Mouse (Mus musculus): ENCODE data around the gene Ccr1. TPM values are rescaled to one million over a fixed set of nuclear protein-coding genes. Genes with fewer than 3 reads are reported as not detected.
"Not testable (repeated sequence)": the region's sequence is repeated elsewhere in the genome, so short reads cannot be mapped to it uniquely, and the experiment has no call there.

Ccr1 gene
- polyA plus RNA-seq, 1 experiment: 0.18 TPM

DNA sequence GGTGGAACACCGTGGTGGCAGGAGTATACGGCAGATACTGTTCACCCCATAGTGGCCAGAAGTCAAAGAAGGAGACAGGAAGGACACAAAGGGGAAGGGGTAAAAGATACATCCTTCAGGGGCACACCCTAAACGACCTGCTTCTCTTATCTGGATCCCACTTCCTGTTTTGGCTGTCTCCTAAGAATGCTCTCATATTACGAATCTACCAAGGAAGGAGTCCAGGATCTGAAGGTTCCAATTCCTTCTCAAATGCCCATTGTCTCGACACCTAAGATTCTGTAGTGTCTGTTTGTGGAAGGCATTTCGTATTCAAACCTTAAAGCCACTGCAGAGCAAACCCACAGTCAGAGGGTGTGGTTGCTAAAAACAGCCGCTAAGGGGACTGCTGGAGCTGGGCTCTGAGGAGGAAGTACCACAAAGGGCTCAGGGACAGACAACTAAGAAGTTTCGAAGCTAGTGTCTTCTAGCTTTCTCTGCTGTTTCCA lies 39.7 kb downstream of the Ccr1 start:
- no peaks in the 10 kb centered on the region; the same call in 1 of the 2 replicates for H3K4me1 ChIP-seq (ENCODE audit: control insufficient read depth, insufficient read depth, low read length)
- H3K4me3 ChIP-seq (ENCODE audit: insufficient read depth, low read length): no peak overlapping the region
- no peak overlapping the region for H3K27ac ChIP-seq (ENCODE audit: insufficient read depth, low read length)
- TF ChIP-seq POLR2A (IDR thresholded peaks at IDR 0.05; ENCODE audit: low read depth, low read length): no peak
- TF ChIP-seq CTCF (IDR thresholded peaks at IDR 0.05; ENCODE audit: borderline replicate concordance, insufficient read depth, low read length): no peak

DNA sequence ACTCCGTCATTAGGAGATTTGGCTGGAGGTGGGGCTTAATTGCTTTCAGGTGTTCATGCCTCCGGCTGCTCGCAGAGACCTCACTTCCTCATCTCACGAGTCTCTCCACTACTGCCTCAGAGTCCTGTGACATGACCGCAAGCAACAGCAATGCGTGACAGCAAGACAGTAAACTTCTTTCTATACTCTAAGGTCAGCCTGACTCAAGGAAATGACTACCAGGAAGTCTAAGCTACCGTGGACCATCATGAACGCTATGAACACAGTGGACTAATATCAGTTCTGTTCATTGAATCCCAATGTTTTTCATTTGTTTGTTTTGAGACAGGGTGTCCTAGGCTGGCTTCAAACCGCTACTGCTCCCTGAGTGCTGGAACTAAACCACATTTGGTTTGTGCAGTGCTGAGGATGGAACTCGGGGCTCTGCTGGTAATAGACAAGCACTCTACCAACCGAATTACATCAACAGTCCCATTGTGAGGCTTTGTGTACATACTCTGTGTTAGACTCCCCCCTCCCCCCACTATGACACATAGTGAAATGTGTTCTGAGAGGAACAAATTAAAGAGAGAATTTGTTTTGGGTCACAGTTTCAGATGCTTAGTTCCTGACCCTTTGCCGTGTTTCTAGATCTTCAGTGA lies 40.3 kb downstream of the Ccr1 start:
- Histone ChIP-seq H3K4me1 (ENCODE audit: control insufficient read depth, insufficient read depth, low read length) (no peaks in the 10 kb centered on the region; the same call in 1 of the 2 replicates), H3K27ac (ENCODE audit: insufficient read depth, low read length) (no peak overlapping the region), H3K4me3 (ENCODE audit: insufficient read depth, low read length) (no peak overlapping the region)
- TF ChIP-seq CTCF (IDR thresholded peaks at IDR 0.05; ENCODE audit: borderline replicate concordance, insufficient read depth, low read length) (no peak), POLR2A (IDR thresholded peaks at IDR 0.05; ENCODE audit: low read depth, low read length) (no peak)

DNA sequence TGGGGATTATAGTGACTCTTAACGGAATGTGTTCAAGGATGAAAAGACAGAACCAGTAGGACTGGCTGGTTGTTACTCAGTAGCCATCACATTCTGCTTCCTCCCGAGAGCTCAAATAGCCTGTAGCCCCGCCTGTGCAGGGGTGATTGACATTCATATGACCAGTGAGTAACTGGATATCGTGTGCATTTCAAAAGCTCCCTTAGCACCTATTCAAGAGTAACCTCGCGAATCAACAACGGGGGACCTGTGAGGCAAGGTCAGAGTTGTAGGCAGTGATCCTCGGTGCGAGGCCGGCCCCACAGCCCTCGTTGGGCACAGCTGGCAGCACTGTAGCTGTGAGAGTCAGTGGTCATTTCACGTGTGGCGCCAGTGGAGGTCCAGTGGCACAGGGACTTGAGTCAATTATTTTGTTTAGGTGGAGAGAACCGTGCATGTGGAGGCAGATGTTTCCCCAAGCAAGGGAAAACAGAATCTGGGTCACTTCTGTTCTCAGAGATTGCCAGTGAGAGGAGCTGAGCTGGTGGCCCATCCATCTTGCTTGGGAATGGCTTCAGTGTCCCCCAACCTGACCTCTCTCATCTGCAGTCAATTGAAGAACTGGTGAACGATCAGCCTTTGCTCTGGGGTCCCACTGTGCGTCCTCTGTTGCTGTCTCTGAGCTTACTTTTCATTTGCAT lies 41.1 kb downstream of the Ccr1 start:
- TF ChIP-seq POLR2A (IDR thresholded peaks at IDR 0.05; ENCODE audit: low read depth, low read length) (no peak), CTCF (IDR thresholded peaks at IDR 0.05; ENCODE audit: borderline replicate concordance, insufficient read depth, low read length) (no peak)

DNA sequence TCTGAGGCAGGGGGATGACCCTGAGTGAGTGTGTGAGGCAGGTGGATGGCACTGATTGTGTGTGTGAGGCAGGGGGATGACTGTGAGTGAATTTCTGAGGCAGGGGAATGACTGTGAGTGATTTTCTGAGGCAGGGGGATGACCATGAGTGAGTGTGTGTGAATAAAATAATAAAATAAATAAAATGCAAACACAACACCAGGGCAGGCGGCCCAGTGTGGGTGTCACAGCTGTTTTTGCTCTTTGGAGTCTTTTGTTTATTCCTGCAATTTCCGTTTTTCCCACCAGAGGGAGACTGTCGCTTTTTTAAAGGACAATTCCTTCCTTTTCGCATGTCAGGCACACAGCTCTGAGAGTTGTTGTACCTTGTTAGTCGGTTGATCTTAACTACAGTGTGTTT lies 42.5 kb downstream of the Ccr1 start:
- not testable (repeated sequence) for H3K4me1 ChIP-seq (ENCODE audit: control insufficient read depth, insufficient read depth, low read length); H3K27ac ChIP-seq (ENCODE audit: insufficient read depth, low read length)
- peak overlapping the region; percentile 50 for H3K4me3 ChIP-seq (ENCODE audit: insufficient read depth, low read length)

More for the DNA sequence above, 41.1 kb downstream of the Ccr1 start:
- H3K4me1 ChIP-seq (ENCODE audit: control insufficient read depth, insufficient read depth, low read length): no peaks in the 10 kb centered on the region; the same call in 1 of the 2 replicates
- no peak overlapping the region for H3K4me3 ChIP-seq (ENCODE audit: insufficient read depth, low read length)
- H3K27ac ChIP-seq (ENCODE audit: insufficient read depth, low read length): no peak overlapping the region

DNA sequence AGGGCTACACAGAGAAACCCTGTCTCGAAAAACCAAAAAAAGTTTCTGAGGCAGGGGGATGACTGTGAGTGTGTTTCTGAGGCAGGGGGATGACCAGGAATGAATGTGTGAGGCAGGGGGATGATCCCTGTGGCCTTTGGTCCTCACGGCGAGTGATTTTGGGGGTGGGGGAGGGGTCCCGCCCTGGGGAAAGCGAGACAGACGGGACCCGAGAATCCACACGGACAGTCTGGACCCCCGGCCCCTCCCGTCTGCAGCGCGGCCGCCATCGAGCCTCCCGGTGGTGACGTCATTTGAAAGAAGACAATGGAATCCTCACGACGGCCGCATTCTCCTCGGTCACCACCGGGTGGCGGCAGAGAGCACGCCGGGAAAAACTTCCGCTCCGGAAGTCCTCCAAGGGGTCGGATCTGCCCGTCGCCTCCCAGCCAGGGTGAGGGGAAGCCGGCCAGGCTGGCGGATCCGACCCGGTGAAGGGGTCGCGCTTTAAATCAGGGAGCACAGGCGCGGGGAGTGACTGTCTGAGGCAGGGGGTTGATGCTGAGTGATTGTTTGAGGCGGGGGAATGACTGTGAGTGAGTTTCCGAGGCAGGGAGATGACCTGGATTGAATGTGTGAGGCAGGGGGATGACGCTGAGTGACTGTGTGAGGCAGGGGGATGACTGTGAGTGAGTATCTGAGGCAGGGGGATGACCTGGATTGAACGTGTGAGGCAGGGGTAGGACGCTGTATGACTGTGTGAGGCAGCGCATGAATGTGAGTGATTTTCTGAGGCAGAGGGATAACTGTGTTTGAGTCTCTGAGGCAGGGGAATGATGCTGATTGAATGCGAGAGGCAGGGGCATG lies 43.2 kb downstream of the Ccr1 start:
- H3K4me3 ChIP-seq (ENCODE audit: insufficient read depth, low read length): peak overlapping the region; percentile 50
- peak overlapping the region; percentile 86 for H3K27ac ChIP-seq (ENCODE audit: insufficient read depth, low read length)
- TF ChIP-seq CTCF (IDR thresholded peaks at IDR 0.05; ENCODE audit: borderline replicate concordance, insufficient read depth, low read length) (no peak), POLR2A (IDR thresholded peaks at IDR 0.05; ENCODE audit: low read depth, low read length) (peak; percentile 53)

DNA sequence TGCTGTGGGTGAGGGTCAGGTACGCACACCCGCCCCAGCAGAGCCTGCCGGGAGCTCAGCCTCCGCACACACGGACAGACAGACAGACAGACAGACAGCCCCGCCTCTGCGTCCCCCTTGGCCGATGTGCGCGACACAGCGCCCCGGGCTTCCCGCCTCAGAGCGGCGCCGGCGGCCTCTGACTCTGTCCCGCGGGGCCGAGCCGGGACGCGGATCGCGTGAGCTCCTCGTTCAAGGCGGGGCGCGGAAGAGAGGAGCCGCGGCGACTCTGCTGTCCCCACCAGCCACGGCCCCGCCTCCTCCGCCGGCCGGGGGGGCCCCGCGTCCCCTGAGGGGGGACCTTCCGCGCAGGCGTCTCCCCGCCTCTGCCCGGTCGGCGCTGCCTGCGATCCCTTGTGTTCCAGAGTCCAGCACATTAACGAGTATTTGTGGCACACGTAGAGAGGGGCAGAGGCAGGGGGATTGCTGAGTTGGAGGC lies 43.9 kb downstream of the Ccr1 start:
- TF ChIP-seq POLR2A (IDR thresholded peaks at IDR 0.05; ENCODE audit: low read depth, low read length): peak; percentile 67
- TF ChIP-seq CTCF (IDR thresholded peaks at IDR 0.05; ENCODE audit: borderline replicate concordance, insufficient read depth, low read length): no peak
- Histone ChIP-seq H3K27ac (ENCODE audit: insufficient read depth, low read length) (peak overlapping the region; percentile 86), H3K4me3 (ENCODE audit: insufficient read depth, low read length) (peak overlapping the region; percentile 41), H3K4me1 (ENCODE audit: control insufficient read depth, insufficient read depth, low read length) (no peaks in the 10 kb centered on the region; the same call in 1 of the 2 replicates)

More for the DNA sequence above, 43.2 kb downstream of the Ccr1 start:
- no peaks in the 10 kb centered on the region; the same call in 1 of the 2 replicates for H3K4me1 ChIP-seq (ENCODE audit: control insufficient read depth, insufficient read depth, low read length)

DNA sequence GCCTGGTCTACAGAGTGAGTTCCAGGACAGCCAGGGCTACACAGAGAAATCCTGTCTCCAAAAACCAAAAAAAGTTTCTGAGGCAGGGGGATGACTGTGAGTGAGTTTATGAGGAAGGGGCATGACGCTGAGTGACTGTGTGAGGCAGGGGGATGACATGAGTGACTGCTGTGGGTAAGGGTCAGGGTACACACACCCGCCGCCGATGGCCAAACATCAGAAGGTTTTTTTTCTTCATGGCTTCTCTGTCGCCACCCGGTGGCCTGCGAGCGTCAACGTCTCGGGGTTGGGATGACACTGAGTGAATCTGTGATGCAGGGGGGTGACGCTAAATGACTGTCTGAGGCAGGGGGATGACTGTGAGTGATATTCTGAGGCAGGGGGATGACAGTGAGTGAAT lies 44.5 kb downstream of the Ccr1 start:
- TF ChIP-seq CTCF (IDR thresholded peaks at IDR 0.05; ENCODE audit: borderline replicate concordance, insufficient read depth, low read length): peak; percentile 41; the same call in 1 of the 2 replicates
- peak overlapping the region; percentile 86 for H3K27ac ChIP-seq (ENCODE audit: insufficient read depth, low read length)
- H3K4me3 ChIP-seq (ENCODE audit: insufficient read depth, low read length): peak overlapping the region; percentile 51
- not testable (repeated sequence) for H3K4me1 ChIP-seq (ENCODE audit: control insufficient read depth, insufficient read depth, low read length)

DNA sequence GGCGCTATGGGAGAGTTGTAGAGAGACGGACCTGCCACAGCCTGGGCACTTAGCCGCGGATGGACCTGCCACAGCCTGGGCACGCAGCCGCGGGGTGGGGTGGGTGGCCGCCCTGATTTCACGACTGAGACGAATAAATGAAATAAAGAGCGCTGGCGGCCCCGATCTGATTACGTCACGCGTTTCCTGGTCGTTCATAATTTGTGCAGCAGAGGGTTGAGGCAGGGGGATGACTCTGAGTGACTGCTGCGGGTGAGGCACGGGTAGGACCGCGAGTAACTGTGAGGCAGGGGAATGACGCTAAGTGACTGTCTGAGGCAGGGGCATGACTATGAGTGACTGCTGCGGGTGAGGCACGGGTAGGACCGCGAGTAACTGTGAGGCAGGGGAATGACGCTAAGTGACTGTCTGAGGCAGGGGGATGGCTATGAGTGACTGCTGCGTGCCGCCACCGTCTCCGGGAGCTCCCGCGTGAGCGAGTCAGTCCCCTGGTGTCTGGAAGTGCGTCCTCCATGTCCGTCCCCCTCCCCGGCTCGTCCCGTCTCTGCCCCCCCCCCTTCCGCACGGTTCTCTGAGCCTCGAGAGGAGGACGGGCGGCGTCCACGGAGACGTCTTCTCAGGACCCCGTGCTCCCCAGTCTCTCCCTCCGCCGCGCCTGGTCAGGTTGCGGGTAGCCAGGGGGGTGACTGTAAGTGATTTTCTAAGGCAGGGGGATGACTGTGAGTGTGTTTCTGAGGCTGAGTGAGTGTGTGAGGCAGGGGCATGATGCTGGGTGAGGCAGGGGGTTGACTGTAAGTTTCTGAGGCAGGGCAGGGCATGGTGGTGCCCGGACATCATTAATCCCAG lies 45.1 kb downstream of the Ccr1 start:
- no peak for TF ChIP-seq CTCF (IDR thresholded peaks at IDR 0.05; ENCODE audit: borderline replicate concordance, insufficient read depth, low read length)
- peak; percentile 65; the same call in 1 of the 2 replicates for TF ChIP-seq POLR2A (IDR thresholded peaks at IDR 0.05; ENCODE audit: low read depth, low read length)
- H3K27ac ChIP-seq (ENCODE audit: insufficient read depth, low read length): peak overlapping the region; percentile 86
- H3K4me3 ChIP-seq (ENCODE audit: insufficient read depth, low read length): peak overlapping the region; percentile 51
- H3K4me1 ChIP-seq (ENCODE audit: control insufficient read depth, insufficient read depth, low read length): no peaks in the 10 kb centered on the region; the same call in 1 of the 2 replicates

Other genes starting within 250 kb of the Ccr1 start
- gene Cxcr6, start 162.2 kb downstream of the Ccr1 start, polyA plus RNA-seq (2011; ENCODE audit: insufficient read length, low read depth, missing spikeins): 0.91 and 4.1 TPM in 2 replicates
- 25.2 and 29.2 TPM in 2 replicates for gene Fyco1, start 116.8 kb downstream of the Ccr1 start, polyA plus RNA-seq (2011; ENCODE audit: insufficient read length, low read depth, missing spikeins)
- not detected in 2 replicates for gene Xcr1, start 106.7 kb downstream of the Ccr1 start, polyA plus RNA-seq (2011; ENCODE audit: insufficient read length, low read depth, missing spikeins)
- not detected in 2 replicates for gene Ccr1l1, start 9.7 kb upstream of the Ccr1 start, polyA plus RNA-seq (2011; ENCODE audit: insufficient read length, low read depth, missing spikeins)
- not detected in 2 replicates for gene Ccr3, start 53.3 kb upstream of the Ccr1 start, polyA plus RNA-seq (2011; ENCODE audit: insufficient read length, low read depth, missing spikeins)
- not detected in 2 replicates for gene Ccr2, start 133.3 kb upstream of the Ccr1 start, polyA plus RNA-seq (2011; ENCODE audit: insufficient read length, low read depth, missing spikeins)
- 1.3 and 2.7 TPM in 2 replicates for gene Ccr5, start 152.9 kb upstream of the Ccr1 start, polyA plus RNA-seq (2011; ENCODE audit: insufficient read length, low read depth, missing spikeins)

Data from embryonic fibroblast, embryonic 13.5 days (primary cell).